Mouse (Mus musculus) midbrain, embryonic 16.5 days (tissue): ENCODE data around the gene Cadm3. TPM values are rescaled to one million over a fixed set of nuclear protein-coding genes. Genes with fewer than 3 reads are reported as not detected.

Experiments used
- ATAC-seq: fragments of 200-750 bp; cut with Nextera tagmentation; 2 replicates; pipeline ENCODE4 v1.8.0; 2017; ENCODE audit warnings: moderate TSS enrichment
- H3K27ac ChIP-seq: fragments of 300-500 bp; sonication (generic); 2 replicates; pipeline ENCODE4 v1.5.1; 2014; ENCODE audit warnings: mild to moderate bottlenecking, low read length, mixed read lengths
- H3K27me3 ChIP-seq: fragments of 300-500 bp; sonication (generic); 2 replicates; pipeline ENCODE4 v1.6.1; 2014; ENCODE audit warnings: low read depth, low read length, mixed read lengths; ENCODE audit not compliant: control insufficient read depth, insufficient read depth
- H3K36me3 ChIP-seq: fragments of 300-500 bp; sonication (generic); 2 replicates; pipeline ENCODE4 v1.6.1; 2014; ENCODE audit warnings: mild to moderate bottlenecking, low read length, moderate library complexity, mixed read lengths; ENCODE audit not compliant: control insufficient read depth, insufficient read depth
- H3K4me1 ChIP-seq: fragments of 300-500 bp; sonication (generic); 2 replicates; pipeline ENCODE4 v1.6.1; 2014; ENCODE audit warnings: mild to moderate bottlenecking, low read length, mixed read lengths; ENCODE audit not compliant: control insufficient read depth, insufficient read depth
- H3K4me2 ChIP-seq: fragments of 300-500 bp; sonication (generic); 2 replicates; pipeline ENCODE4 v1.6.1; 2014; ENCODE audit warnings: mild to moderate bottlenecking, low read length, mixed read lengths
- H3K4me3 ChIP-seq: fragments of 300-500 bp; sonication (generic); 2 replicates; pipeline ENCODE4 v1.5.1; 2014; ENCODE audit warnings: low read depth, mild to moderate bottlenecking, low read length, moderate library complexity, mixed read lengths
- H3K9ac ChIP-seq: fragments of 300-500 bp; sonication (generic); 2 replicates; pipeline ENCODE4 v1.6.1; 2014; ENCODE audit warnings: low read depth, low read length, mixed read lengths
- H3K9me3 ChIP-seq: fragments of 300-500 bp; sonication (generic); replicated peaks from 2 replicates; pipeline ENCODE4 v1.6.1; 2014; ENCODE audit warnings: mild to moderate bottlenecking, low read length, mixed read lengths; ENCODE audit not compliant: control insufficient read depth, poor library complexity, severe bottlenecking
- WGBS: fragments of 180-500 bp; shearing (Covaris S2); extraction: QIAGEN DNeasy Blood & Tissue Kit; methylation state at CpG from one replicate; pipeline ENCODE4 v1.1.7; 2014; 5-methylcytosine and 5-hydroxymethylcytosine counted together
- polyA plus RNA-seq: library from polyadenylated mRNA; unstranded; fragments of >200 nt; fragmentation: Nextera tagmentation; extraction: Ambion mirVana; gene quantifications from 2 replicates; pipeline ENCODE4 v1.2.1, GENCODE M21; 2015

Gene Cadm3
- polyA plus RNA-seq: 64.7 and 69.7 TPM in 2 replicates

DNA sequence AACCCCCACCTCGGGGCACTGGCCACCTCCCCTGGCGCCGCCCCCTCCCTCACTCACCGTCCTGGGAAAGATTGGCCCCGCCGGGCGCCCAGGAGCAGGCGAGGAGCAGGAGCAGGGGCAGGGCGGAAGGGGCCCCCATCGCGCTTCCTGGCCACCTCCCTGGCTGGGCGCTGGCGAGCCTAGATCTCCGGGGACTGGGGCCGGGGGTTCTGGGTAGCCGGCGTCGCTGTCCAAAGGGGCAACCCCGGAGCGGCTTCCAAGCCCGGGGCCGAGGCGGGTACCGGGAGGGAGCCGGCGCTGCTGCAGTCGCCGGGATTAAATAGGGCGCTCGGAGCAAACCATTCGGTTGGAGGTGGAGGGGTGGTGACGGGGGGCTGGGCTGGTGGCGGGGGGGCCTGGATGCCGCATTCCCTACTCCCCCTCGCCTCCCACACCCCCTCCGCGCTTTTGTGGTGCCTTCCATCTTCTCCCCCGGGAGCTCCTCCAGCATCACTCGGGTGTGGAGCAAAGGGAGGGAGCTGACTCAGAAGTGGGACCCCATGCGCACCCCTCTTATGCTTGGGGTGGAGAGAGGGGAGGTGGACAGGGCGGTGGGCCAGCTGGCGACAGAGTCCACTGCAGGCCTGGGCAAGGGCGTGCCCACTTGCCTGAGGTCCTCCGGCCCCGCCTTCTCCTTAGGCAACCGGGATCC, at the start of gene Cadm3:
TSS of gene Cadm3 (minus strand) at position 340 of the 691 bp plus-strand sequence.
- peaks cover 31% of the 10 kb centered on the region for H3K4me1 ChIP-seq
- peak within 1 kb of the TSS; percentile 96 for H3K4me3 ChIP-seq
- no peaks in the 10 kb centered on the region; the same call in 1 of the 2 replicates for H3K27me3 ChIP-seq
- peak within 1 kb of the TSS; percentile 92 for H3K4me2 ChIP-seq
- no peaks in the 10 kb centered on the region for H3K9me3 ChIP-seq
- under 1% methylated on average over 42 of the region's 46 CpGs for WGBS
- H3K27ac ChIP-seq: peak within 1 kb of the TSS; percentile 97
- no peaks in the 10 kb centered on the region for H3K36me3 ChIP-seq
- ATAC-seq: peak; percentile 89
- peak within 1 kb of the TSS; percentile 99 for H3K9ac ChIP-seq

DNA sequence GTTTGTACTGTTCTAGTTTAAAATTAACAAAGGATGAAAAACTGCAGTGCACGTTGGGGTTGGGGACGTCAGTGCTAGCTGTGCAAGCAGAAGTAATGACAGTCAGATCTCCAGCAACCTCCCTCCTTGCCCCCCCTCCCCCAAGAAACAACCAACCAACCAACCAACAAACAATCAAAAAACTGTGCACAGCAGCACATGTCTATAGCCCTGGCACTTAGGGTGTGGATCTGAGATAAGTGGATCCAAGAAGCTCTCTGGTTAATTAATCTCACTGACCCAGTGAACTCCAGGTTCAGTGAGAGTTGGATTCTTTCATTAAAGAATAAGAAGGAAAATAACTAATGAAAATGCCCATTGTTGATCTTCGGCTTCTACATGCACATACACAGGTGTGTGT, 47.1 kb upstream of the Cadm3 start:
- Histone ChIP-seq H3K4me2 (no peak overlapping the region), H3K9ac (no peak overlapping the region), H3K27ac (no peak overlapping the region), H3K27me3 (no peaks in the 10 kb centered on the region), H3K4me1 (no peaks in the 10 kb centered on the region), H3K36me3 (no peaks in the 10 kb centered on the region), H3K4me3 (no peak overlapping the region), H3K9me3 (no peaks in the 10 kb centered on the region)
- 77% methylated on average over 3 of the region's 3 CpGs for WGBS
- ATAC-seq: no peak

GRCm38 (mm10) chr1:173411863-173412262, 44.4 kb upstream of the Cadm3 start:
- H3K9ac ChIP-seq: no peak overlapping the region
- no peaks in the 10 kb centered on the region for H3K27me3 ChIP-seq
- 91% methylated on average over 4 of the region's 4 CpGs for WGBS
- no peaks in the 10 kb centered on the region for H3K36me3 ChIP-seq
- no peak for ATAC-seq
- H3K4me3 ChIP-seq: no peak overlapping the region
- no peak overlapping the region for H3K4me2 ChIP-seq
- H3K4me1 ChIP-seq: no peaks in the 10 kb centered on the region
- H3K27ac ChIP-seq: no peak overlapping the region
- H3K9me3 ChIP-seq: no peaks in the 10 kb centered on the region

GRCm38 (mm10) chr1:173409066-173409465, 41.6 kb upstream of the Cadm3 start:
- H3K4me1 ChIP-seq: no peaks in the 10 kb centered on the region
- no peaks in the 10 kb centered on the region for H3K36me3 ChIP-seq
- no peak overlapping the region for H3K9ac ChIP-seq
- H3K27ac ChIP-seq: no peak overlapping the region
- no peaks in the 10 kb centered on the region for H3K9me3 ChIP-seq
- H3K4me2 ChIP-seq: no peak overlapping the region
- no peaks in the 10 kb centered on the region for H3K27me3 ChIP-seq
- no peak for ATAC-seq
- H3K4me3 ChIP-seq: no peak overlapping the region

DNA sequence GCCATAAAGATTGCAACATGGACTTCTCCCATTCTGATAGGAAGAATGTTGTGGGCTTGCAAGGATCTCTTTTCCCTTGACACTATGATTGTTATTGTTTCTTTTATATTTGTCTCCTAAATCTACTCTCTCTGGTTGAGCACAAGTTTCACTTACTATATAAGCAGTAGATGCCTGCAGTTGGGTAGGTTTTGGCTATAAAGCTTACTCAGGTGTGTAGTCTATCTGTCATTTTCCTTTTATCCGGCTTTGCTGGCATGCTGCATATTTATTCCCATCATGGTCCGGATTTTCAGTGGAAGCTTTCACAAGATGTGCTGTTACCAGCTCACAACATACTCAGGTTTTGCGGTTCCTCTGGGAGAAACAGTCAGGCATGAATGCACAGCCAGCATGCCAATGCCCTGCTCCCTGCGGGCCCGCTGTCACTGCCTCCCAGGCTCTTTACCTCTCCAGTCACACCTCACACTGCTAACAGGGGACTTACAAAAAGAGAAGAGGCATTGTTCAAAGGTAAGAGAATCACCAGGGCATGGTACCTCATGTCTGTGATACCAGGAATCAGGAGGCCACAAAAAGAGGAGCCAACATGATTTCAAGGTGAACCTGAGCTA, 37.3 kb upstream of the Cadm3 start:
- H3K9ac ChIP-seq: no peak overlapping the region
- H3K27ac ChIP-seq: peak overlapping the region; percentile 42
- no peaks in the 10 kb centered on the region for H3K27me3 ChIP-seq
- H3K4me3 ChIP-seq: no peak overlapping the region
- H3K4me2 ChIP-seq: no peak overlapping the region
- peak; percentile 51; the same call in 1 of the 2 replicates for ATAC-seq
- WGBS: 79% methylated on average over 5 of the region's 5 CpGs
- no peaks in the 10 kb centered on the region for H3K9me3 ChIP-seq
- no peaks in the 10 kb centered on the region for H3K4me1 ChIP-seq
- H3K36me3 ChIP-seq: no peaks in the 10 kb centered on the region

GRCm38 (mm10) chr1:173398323-173398970, 31.0 kb upstream of the Cadm3 start:
- H3K4me3 ChIP-seq: no peak overlapping the region
- WGBS: 40% methylated on average over 3 of the region's 3 CpGs
- H3K9ac ChIP-seq: no peak overlapping the region
- no peak overlapping the region for H3K4me2 ChIP-seq
- no peaks in the 10 kb centered on the region for H3K9me3 ChIP-seq
- peak; percentile 90 for ATAC-seq
- no peaks in the 10 kb centered on the region for H3K27me3 ChIP-seq
- H3K4me1 ChIP-seq: no peaks in the 10 kb centered on the region
- H3K27ac ChIP-seq: 0 out of 2 replicates have a peak overlapping the region, but pooled peaks have one; percentile 17
- no peaks in the 10 kb centered on the region for H3K36me3 ChIP-seq

DNA sequence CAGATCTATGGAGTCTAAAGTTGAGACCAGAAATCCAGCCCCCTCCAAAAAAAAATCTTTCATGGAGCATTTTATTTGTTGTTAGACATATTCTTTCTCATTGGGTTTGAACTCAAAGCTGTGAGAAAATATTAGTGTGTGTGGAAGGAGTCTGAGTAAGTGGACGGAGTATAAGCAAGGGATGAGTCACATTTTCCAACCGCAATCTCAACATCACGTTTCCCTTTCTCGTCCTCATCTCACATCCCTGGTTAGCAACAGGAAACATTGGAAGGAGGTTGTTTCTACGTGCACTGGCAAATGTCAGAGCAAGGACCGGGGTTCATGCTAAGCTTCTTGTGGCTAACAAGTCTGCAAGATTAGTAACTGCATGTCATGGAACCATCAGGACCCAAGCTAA, 24.3 kb upstream of the Cadm3 start:
- H3K4me1 ChIP-seq: peaks cover 19% of the 10 kb centered on the region
- H3K9ac ChIP-seq: no peak overlapping the region
- H3K4me2 ChIP-seq: no peak overlapping the region
- no peak for ATAC-seq
- H3K36me3 ChIP-seq: no peaks in the 10 kb centered on the region
- no peaks in the 10 kb centered on the region for H3K9me3 ChIP-seq
- no peak overlapping the region for H3K4me3 ChIP-seq
- no peaks in the 10 kb centered on the region for H3K27me3 ChIP-seq
- no peak overlapping the region for H3K27ac ChIP-seq
- 92% methylated on average over 6 of the region's 6 CpGs for WGBS

DNA sequence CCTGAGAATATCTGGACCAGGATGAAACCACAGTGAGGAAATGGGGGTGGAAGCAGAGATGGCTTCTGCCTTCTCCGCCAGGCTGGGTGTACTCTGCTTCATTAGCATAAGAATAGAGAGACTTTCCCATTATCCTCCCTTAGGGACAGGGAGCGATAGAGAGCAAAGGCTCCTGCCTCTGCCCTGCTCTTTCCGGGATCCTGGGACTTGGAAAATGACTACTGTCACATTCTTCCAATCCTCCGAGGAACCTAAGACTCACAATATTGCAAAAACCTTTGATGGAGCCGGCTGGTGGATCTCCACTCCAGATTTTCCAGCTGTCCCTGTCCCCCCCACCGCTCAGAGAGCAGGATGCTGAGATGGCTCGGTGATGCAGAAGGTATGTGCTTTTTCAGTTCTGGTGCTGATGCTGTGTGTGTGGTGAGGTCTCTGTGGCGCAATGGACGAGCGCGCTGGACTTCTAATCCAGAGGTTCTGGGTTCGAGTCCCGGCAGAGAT, 22.5 kb upstream of the Cadm3 start:
- 2% methylated on average over 13 of the region's 13 CpGs for WGBS
- Histone ChIP-seq H3K4me1 (peaks cover 19% of the 10 kb centered on the region), H3K9me3 (no peaks in the 10 kb centered on the region), H3K36me3 (no peaks in the 10 kb centered on the region), H3K4me3 (peak overlapping the region; percentile 35), H3K27me3 (no peaks in the 10 kb centered on the region), H3K27ac (peak overlapping the region; percentile 90), H3K4me2 (peak overlapping the region; percentile 53), H3K9ac (peak overlapping the region; percentile 45)
- ATAC-seq: peak; percentile 97

DNA sequence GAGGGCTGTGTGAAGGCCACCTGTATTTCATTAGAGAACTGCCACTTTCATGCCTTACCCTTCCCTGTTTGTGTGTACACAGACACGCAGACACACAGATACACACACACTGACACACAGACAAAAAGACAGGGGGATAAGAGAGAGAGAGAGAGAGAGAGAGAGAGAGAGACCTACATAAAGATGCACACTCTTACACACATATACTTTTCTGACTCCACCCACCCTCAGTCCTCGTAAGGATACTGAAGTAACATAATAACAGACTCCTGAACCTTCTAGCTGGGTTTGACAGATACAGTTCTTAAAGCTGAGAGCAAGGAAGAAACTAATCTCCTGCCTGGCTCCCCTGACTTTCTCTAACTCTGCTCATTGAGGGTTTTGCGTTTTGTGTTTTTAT, 21.9 kb upstream of the Cadm3 start:
- H3K4me3 ChIP-seq: peak overlapping the region; percentile 35
- ATAC-seq: peak; percentile 76
- WGBS: 8% methylated on average over 3 of the region's 3 CpGs

More for the DNA sequence above, 21.9 kb upstream of the Cadm3 start:
- Histone ChIP-seq H3K9me3 (no peaks in the 10 kb centered on the region), H3K36me3 (no peaks in the 10 kb centered on the region), H3K4me1 (peaks cover 19% of the 10 kb centered on the region), H3K4me2 (peak overlapping the region; percentile 53), H3K27ac (peak overlapping the region; percentile 90), H3K27me3 (no peaks in the 10 kb centered on the region), H3K9ac (peak overlapping the region; percentile 45)
